Mouse (Mus musculus) megakaryocyte, embryonic 14.5 days (primary cell): ENCODE measurements around the gene Slc17a1.

Experiments
- FLI1 ChIP-seq: IDR thresholded peaks from 2 replicates; pipeline ENCODE4 v1.6.1; 2012; ENCODE audit warnings: low read length, inconsistent platforms, mixed read lengths
- GATA1 ChIP-seq: IDR thresholded peaks from 3 replicates; pipeline ENCODE4 v1.6.1; 2012; ENCODE audit warnings: mixed read lengths, low read length, inconsistent platforms, borderline replicate concordance

DNA sequence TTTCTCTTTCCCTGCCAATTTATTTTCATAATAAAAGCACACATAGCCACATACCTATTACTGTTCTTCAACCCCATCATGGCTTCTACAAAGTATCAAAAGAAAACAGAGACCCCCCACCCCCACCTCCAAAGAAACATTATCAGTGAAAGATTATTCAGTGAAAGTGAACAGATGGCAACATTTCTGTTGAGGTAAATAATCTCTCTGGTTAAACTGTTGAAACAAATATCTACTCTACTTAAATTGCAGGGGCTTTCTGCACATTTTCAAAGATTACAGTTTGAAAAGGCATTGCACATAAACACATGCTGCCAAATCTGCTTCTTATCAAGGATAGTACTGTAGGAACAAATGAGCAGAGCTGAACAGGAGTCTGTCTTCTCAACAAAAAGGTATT is 5.7 kb upstream of the Slc17a1 start:
- no peak for TF ChIP-seq GATA1
- no peak for TF ChIP-seq FLI1
